In the genomic region with DNA sequence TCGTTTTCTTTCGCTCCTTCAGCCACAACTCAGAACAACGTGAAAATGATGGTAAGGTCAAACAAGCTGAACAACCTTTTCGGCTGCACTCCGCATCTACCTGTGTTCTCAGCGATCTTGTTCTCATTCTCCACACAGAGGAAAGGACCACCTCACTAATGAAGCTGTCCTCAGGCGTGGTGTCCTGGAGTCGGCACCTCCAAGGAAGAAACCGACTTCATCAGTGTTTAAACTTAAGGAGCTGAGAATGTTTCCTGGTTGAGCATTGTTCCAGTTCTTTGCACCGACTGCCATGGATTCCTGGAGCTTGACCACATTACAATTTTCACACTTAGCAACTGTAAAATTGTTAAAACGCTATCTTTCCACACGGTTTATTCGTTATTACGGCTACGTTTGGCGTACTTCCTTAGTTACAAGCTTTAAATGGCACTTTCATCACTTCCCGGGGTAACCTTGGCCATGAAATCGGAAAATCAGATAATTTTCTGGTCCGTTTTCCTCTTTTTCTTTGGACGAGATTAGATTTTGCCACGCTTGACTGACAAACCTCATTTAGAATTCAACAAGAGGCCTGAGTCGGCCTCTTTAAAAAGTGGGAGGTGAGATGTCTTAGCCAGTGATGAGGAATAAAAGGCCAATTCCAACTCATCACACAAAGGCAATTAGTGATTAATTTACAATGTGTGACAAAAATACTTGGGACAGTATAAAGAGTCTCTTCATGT, we compare ENCODE assay signal across 11 mouse cellular contexts.
DNase-seq lines count a peak whose midpoint lies in the region; ATAC-seq lines count a peak whose summit lies in the region.
"Had no signal": no experiment of that assay in that cellular context is flagged by ENCODE, and none has a peak within 500 bp of the region (broad histone marks: within the 10 kb centered on the region; RNA-seq: fewer than 3 reads in every experiment).

No protein-coding gene starts in this region.

- no peaks in the 10 kb centered on the region for H3K4me1 ChIP-seq in kidney, embryonic 16.5 days (ENCODE audit: insufficient read depth, low read length)
- peaks cover 21% of the 10 kb centered on the region for H3K4me1 ChIP-seq in forebrain, embryonic 10.5 days
- peaks cover 5% of the 10 kb centered on the region for H3K4me1 ChIP-seq in hindbrain, embryonic 16.5 days (ENCODE audit: control insufficient read depth, insufficient read depth, low read depth, low read length)
- peaks cover 7% of the 10 kb centered on the region for H3K4me1 ChIP-seq in neural tube, embryonic 15.5 days
- H3K4me1 ChIP-seq: heart, embryonic 10.5 days; intestine, embryonic 15.5 days; liver, embryonic 15.5 days had no signal

- no peak for DNase-seq in kidney, adult 18-20 months
- DNase-seq in forebrain, embryonic 10.5 days (ENCODE audit: extremely low spot score, low spot score), result peak; percentile 20
- DNase-seq in adrenal gland, adult (ENCODE audit: inconsistent age in 2 of 2, low spot score in 1 of 2), result no peak
- DNase-seq in ovary, adult 18-20 months (ENCODE audit: low spot score), result no peak
- DNase-seq: thymus, adult 2 months had no signal

- no peak overlapping the region for H3K27ac ChIP-seq in kidney, embryonic 16.5 days (ENCODE audit: low read length)
- H3K27ac ChIP-seq in forebrain, embryonic 10.5 days, result peak overlapping the region; percentile 64
- no peak overlapping the region for H3K27ac ChIP-seq in hindbrain, embryonic 16.5 days (ENCODE audit: low read depth, low read length)
- H3K27ac ChIP-seq in neural tube, embryonic 15.5 days (replicated peaks), result no peak overlapping the region
- H3K27ac ChIP-seq: heart, embryonic 10.5 days; intestine, embryonic 15.5 days; liver, embryonic 15.5 days had no signal

- H3K9ac ChIP-seq in kidney, embryonic 16.5 days (replicated peaks; ENCODE audit: low read length), result no peak overlapping the region
- no peak overlapping the region for H3K9ac ChIP-seq in hindbrain, embryonic 16.5 days (ENCODE audit: low read depth, low read length)
- no peak overlapping the region for H3K9ac ChIP-seq in neural tube, embryonic 15.5 days (replicated peaks)
- H3K9ac ChIP-seq: intestine, embryonic 15.5 days; liver, embryonic 15.5 days had no signal

- no peaks in the 10 kb centered on the region for H3K36me3 ChIP-seq in kidney, embryonic 16.5 days (ENCODE audit: insufficient read depth, low read length)
- no peaks in the 10 kb centered on the region for H3K36me3 ChIP-seq in forebrain, embryonic 10.5 days (replicated peaks)
- H3K36me3 ChIP-seq in hindbrain, embryonic 16.5 days (ENCODE audit: control insufficient read depth, insufficient read depth, low read length), result no peaks in the 10 kb centered on the region
- H3K36me3 ChIP-seq in neural tube, embryonic 15.5 days, result no peaks in the 10 kb centered on the region
- H3K36me3 ChIP-seq: heart, embryonic 10.5 days; intestine, embryonic 15.5 days; liver, embryonic 15.5 days had no signal

- peak; percentile 31; the same call in 1 of the 2 replicates for ATAC-seq in kidney, embryonic 16.5 days (ENCODE audit: low FRiP score, low TSS enrichment)
- ATAC-seq in hindbrain, embryonic 16.5 days, result 0 out of 2 replicates have a peak, but pooled peaks have one; percentile 34
- no peak for ATAC-seq in neural tube, embryonic 15.5 days (ENCODE audit: low FRiP score)
- ATAC-seq: intestine, embryonic 15.5 days had no signal

- no peak overlapping the region for H3K4me2 ChIP-seq in kidney, embryonic 16.5 days (replicated peaks; ENCODE audit: low read depth, low read length)
- H3K4me2 ChIP-seq in hindbrain, embryonic 16.5 days (ENCODE audit: low read length), result peak overlapping the region; percentile 55
- H3K4me2 ChIP-seq in neural tube, embryonic 15.5 days, result peak overlapping the region; percentile 37
- H3K4me2 ChIP-seq: intestine, embryonic 15.5 days; liver, embryonic 15.5 days had no signal

- H3K27me3 ChIP-seq in kidney, embryonic 16.5 days (ENCODE audit: insufficient read depth, low read length), result no peaks in the 10 kb centered on the region
- H3K27me3 ChIP-seq in forebrain, embryonic 10.5 days (ENCODE audit: poor library complexity, severe bottlenecking), result peaks cover 4% of the 10 kb centered on the region
- H3K27me3 ChIP-seq in hindbrain, embryonic 16.5 days (replicated peaks; ENCODE audit: control insufficient read depth, insufficient read depth, low read length), result no peaks in the 10 kb centered on the region
- H3K27me3 ChIP-seq in neural tube, embryonic 15.5 days (replicated peaks), result no peaks in the 10 kb centered on the region
- H3K27me3 ChIP-seq: intestine, embryonic 15.5 days; liver, embryonic 15.5 days had no signal

- no peak overlapping the region for H3K4me3 ChIP-seq in kidney, embryonic 16.5 days (ENCODE audit: low read length)
- H3K4me3 ChIP-seq in forebrain, embryonic 10.5 days, result peak overlapping the region; percentile 33
- H3K4me3 ChIP-seq in hindbrain, embryonic 16.5 days (ENCODE audit: low read length), result peak overlapping the region; percentile 22
- peak overlapping the region; percentile 10; the same call in 1 of the 2 replicates for H3K4me3 ChIP-seq in neural tube, embryonic 15.5 days (replicated peaks)
- H3K4me3 ChIP-seq: heart, embryonic 10.5 days; intestine, embryonic 15.5 days; liver, embryonic 15.5 days had no signal

- 59% methylated on average over 22 of the region's 22 CpGs for WGBS in kidney, embryonic 16.5 days
- WGBS in forebrain, embryonic 10.5 days, result 40% methylated on average over 22 of the region's 22 CpGs
- WGBS in hindbrain, embryonic 16.5 days, result 29% methylated on average over 22 of the region's 22 CpGs
- WGBS in neural tube, embryonic 15.5 days, result 26% methylated on average over 22 of the region's 22 CpGs

- H3K9me3 ChIP-seq in kidney, embryonic 16.5 days (ENCODE audit: low read length), result no peaks in the 10 kb centered on the region
- H3K9me3 ChIP-seq in forebrain, embryonic 10.5 days, result no peaks in the 10 kb centered on the region
- H3K9me3 ChIP-seq in hindbrain, embryonic 16.5 days (ENCODE audit: control insufficient read depth, low read length), result no peaks in the 10 kb centered on the region
- H3K9me3 ChIP-seq in neural tube, embryonic 15.5 days (replicated peaks), result no peaks in the 10 kb centered on the region
- H3K9me3 ChIP-seq: heart, embryonic 10.5 days; intestine, embryonic 15.5 days; liver, embryonic 15.5 days had no signal
